Mouse (Mus musculus): ENCODE data around the gene Aff4. TPM values are rescaled to one million over a fixed set of nuclear protein-coding genes. Genes with fewer than 3 reads are reported as not detected.
"Not testable (repeated sequence)": the region's sequence is repeated elsewhere in the genome, so short reads cannot be mapped to it uniquely, and the experiment has no call there.

The Aff4 gene
- polyA plus RNA-seq, 1 experiment = 16.4 TPM

DNA sequence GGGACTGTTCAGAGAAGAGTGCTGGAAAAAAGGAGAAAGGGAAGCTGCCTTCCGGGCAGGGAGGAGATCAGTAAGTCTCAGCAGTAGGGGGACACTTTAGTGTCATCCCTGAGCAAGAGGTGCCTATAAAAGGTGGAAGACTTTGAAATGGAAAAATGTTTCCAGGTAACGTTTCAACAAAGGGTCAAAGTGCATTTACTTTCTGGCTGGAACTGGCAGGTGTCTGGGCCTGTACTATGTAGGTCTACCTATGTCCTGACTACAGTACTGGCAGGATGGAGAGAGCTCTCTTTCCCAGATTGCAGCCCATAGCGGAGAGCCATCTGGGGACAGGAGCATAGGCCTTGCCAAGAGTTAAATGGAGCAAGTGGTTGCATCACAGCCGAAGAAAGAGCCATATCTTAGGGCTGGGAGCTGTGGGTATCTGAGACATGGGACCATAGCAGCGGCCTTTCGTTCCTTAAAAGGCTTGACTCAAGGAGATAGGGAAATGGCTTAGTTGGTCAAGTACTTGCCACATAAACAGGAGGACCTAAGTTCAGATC, 75.2 kb downstream of the Aff4 start:
- Histone ChIP-seq H3K36me3 (ENCODE audit: control insufficient read depth, insufficient read depth, low read length) (no peaks in the 10 kb centered on the region), H3K4me3 (ENCODE audit: control insufficient read depth, insufficient read depth, low read length) (no peak overlapping the region), H3K27ac (ENCODE audit: control insufficient read depth, insufficient read depth, low read length) (no peak overlapping the region), H3K4me1 (replicated peaks; ENCODE audit: control insufficient read depth, insufficient read depth, low read length) (peaks cover 7% of the 10 kb centered on the region), H3K27me3 (ENCODE audit: control insufficient read depth, insufficient read depth, low read length) (no peaks in the 10 kb centered on the region)
- DNase-seq = no peak
- no peak for TF ChIP-seq CTCF (IDR thresholded peaks at IDR 0.05; ENCODE audit: borderline replicate concordance, control insufficient read depth, extremely low read depth, insufficient read depth, low read length, poor library complexity)
- TF ChIP-seq POLR2A (IDR thresholded peaks at IDR 0.05; ENCODE audit: control insufficient read depth, extremely low read depth, insufficient read depth, low read length, poor library complexity) = no peak
- WGBS = 96% methylated on average over 6 of the region's 6 CpGs

GRCm38 (mm10) chr11:53426914-53427313, 76.3 kb downstream of the Aff4 start:
- H3K27me3 ChIP-seq (ENCODE audit: control insufficient read depth, insufficient read depth, low read length); DNase-seq; H3K36me3 ChIP-seq (ENCODE audit: control insufficient read depth, insufficient read depth, low read length); H3K27ac ChIP-seq (ENCODE audit: control insufficient read depth, insufficient read depth, low read length); H3K4me3 ChIP-seq (ENCODE audit: control insufficient read depth, insufficient read depth, low read length): not testable (repeated sequence)
- WGBS = 97% methylated on average over 3 of the region's 3 CpGs
- H3K4me1 ChIP-seq (replicated peaks; ENCODE audit: control insufficient read depth, insufficient read depth, low read length) = peaks cover 11% of the 10 kb centered on the region

DNA sequence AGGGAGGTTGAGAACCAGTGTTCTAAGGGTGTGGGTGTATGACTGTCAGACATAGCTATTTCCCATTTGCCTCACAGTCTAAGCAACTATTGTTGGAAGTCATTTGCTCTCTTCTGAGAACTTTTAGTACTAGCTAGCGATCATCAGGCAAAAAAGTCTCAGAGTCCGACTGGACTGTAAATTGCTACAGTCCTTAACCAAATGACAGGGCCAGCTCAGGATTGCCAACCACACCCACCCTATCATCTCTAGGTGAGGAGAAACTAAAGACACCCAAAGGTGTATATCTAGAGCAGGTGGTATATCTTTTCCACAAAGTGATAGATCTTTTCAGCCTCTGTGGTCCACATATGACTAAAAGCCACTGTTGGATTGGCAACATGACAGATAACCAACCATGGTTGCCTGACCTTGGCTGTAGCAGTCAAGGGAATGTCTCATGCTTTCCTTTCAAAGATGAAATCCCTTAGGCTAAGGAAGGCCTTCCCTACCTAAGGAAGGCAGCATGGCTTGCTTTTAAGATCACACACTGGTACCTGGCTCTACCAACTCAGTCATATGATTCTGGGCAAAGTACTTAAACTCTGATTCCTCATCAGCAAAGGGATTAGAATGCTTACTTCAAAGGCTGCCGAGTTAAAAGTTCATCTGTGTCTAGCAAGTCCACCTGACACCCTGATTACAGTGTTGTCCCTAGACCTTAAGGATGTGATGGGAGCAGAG, 77.5 kb downstream of the Aff4 start:
- peaks cover 11% of the 10 kb centered on the region for H3K4me1 ChIP-seq (replicated peaks; ENCODE audit: control insufficient read depth, insufficient read depth, low read length)
- no peak overlapping the region for H3K4me3 ChIP-seq (ENCODE audit: control insufficient read depth, insufficient read depth, low read length)
- DNase-seq = no peak
- TF ChIP-seq POLR2A (IDR thresholded peaks at IDR 0.05; ENCODE audit: control insufficient read depth, extremely low read depth, insufficient read depth, low read length, poor library complexity) (no peak), CTCF (IDR thresholded peaks at IDR 0.05; ENCODE audit: borderline replicate concordance, control insufficient read depth, extremely low read depth, insufficient read depth, low read length, poor library complexity) (no peak)
- 98% methylated on average over 3 of the region's 3 CpGs for WGBS
- H3K36me3 ChIP-seq (ENCODE audit: control insufficient read depth, insufficient read depth, low read length) = no peaks in the 10 kb centered on the region
- no peak overlapping the region for H3K27ac ChIP-seq (ENCODE audit: control insufficient read depth, insufficient read depth, low read length)
- no peaks in the 10 kb centered on the region for H3K27me3 ChIP-seq (ENCODE audit: control insufficient read depth, insufficient read depth, low read length)

GRCm38 (mm10) chr11:53428716-53429057, 78.1 kb downstream of the Aff4 start:
- Histone ChIP-seq H3K27ac (ENCODE audit: control insufficient read depth, insufficient read depth, low read length) (no peak overlapping the region), H3K4me1 (replicated peaks; ENCODE audit: control insufficient read depth, insufficient read depth, low read length) (peaks cover 11% of the 10 kb centered on the region), H3K4me3 (ENCODE audit: control insufficient read depth, insufficient read depth, low read length) (no peak overlapping the region), H3K36me3 (ENCODE audit: control insufficient read depth, insufficient read depth, low read length) (no peaks in the 10 kb centered on the region), H3K27me3 (ENCODE audit: control insufficient read depth, insufficient read depth, low read length) (no peaks in the 10 kb centered on the region)
- no peak for DNase-seq
- TF ChIP-seq CTCF (IDR thresholded peaks at IDR 0.05; ENCODE audit: borderline replicate concordance, control insufficient read depth, extremely low read depth, insufficient read depth, low read length, poor library complexity) = no peak
- TF ChIP-seq POLR2A (IDR thresholded peaks at IDR 0.05; ENCODE audit: control insufficient read depth, extremely low read depth, insufficient read depth, low read length, poor library complexity) = no peak
- WGBS = 95% methylated on average over 5 of the region's 5 CpGs

GRCm38 (mm10) chr11:53429182-53429581, 78.5 kb downstream of the Aff4 start:
- no peak overlapping the region for H3K4me3 ChIP-seq (ENCODE audit: control insufficient read depth, insufficient read depth, low read length)
- no peaks in the 10 kb centered on the region for H3K36me3 ChIP-seq (ENCODE audit: control insufficient read depth, insufficient read depth, low read length)
- H3K27ac ChIP-seq (ENCODE audit: control insufficient read depth, insufficient read depth, low read length) = no peak overlapping the region
- TF ChIP-seq CTCF (IDR thresholded peaks at IDR 0.05; ENCODE audit: borderline replicate concordance, control insufficient read depth, extremely low read depth, insufficient read depth, low read length, poor library complexity) = no peak
- no peak for TF ChIP-seq POLR2A (IDR thresholded peaks at IDR 0.05; ENCODE audit: control insufficient read depth, extremely low read depth, insufficient read depth, low read length, poor library complexity)
- DNase-seq = no peak
- H3K4me1 ChIP-seq (replicated peaks; ENCODE audit: control insufficient read depth, insufficient read depth, low read length) = peaks cover 11% of the 10 kb centered on the region
- no peaks in the 10 kb centered on the region for H3K27me3 ChIP-seq (ENCODE audit: control insufficient read depth, insufficient read depth, low read length)

- Histone ChIP-seq H3K27ac (ENCODE audit: control insufficient read depth, insufficient read depth, low read length) (peak overlapping the region; percentile 4), H3K27me3 (ENCODE audit: control insufficient read depth, insufficient read depth, low read length) (no peaks in the 10 kb centered on the region), H3K4me1 (replicated peaks; ENCODE audit: control insufficient read depth, insufficient read depth, low read length) (peaks cover 13% of the 10 kb centered on the region), H3K36me3 (ENCODE audit: control insufficient read depth, insufficient read depth, low read length) (no peaks in the 10 kb centered on the region), H3K4me3 (ENCODE audit: control insufficient read depth, insufficient read depth, low read length) (peak overlapping the region; percentile 63)
- TF ChIP-seq POLR2A (IDR thresholded peaks at IDR 0.05; ENCODE audit: control insufficient read depth, extremely low read depth, insufficient read depth, low read length, poor library complexity) (no peak), CTCF (IDR thresholded peaks at IDR 0.05; ENCODE audit: borderline replicate concordance, control insufficient read depth, extremely low read depth, insufficient read depth, low read length, poor library complexity) (0 out of 2 replicates have a peak, but pooled peaks have one; percentile 50)
- WGBS = under 1% methylated on average over 34 of the region's 34 CpGs
- DNase-seq = no peak
Measured at GRCm38 (mm10) chr11:53430300-53430669, 79.7 kb downstream of the Aff4 start.

All from thymus, adult 2 months (tissue).